Mouse (Mus musculus) skeletal muscle tissue, adult 2 months (tissue): ENCODE results near the gene Zfp128.
"Not testable (repeated sequence)": the region's sequence is repeated elsewhere in the genome, so short reads cannot be mapped to it uniquely, and the experiment has no call there.

Source experiments
- DNase-seq: peaks from one replicate; pipeline ENCODE4 v3.0.0-alpha.2; 2012; ENCODE audit warnings: low read depth, low spot score

Zfp128 gene

DNA sequence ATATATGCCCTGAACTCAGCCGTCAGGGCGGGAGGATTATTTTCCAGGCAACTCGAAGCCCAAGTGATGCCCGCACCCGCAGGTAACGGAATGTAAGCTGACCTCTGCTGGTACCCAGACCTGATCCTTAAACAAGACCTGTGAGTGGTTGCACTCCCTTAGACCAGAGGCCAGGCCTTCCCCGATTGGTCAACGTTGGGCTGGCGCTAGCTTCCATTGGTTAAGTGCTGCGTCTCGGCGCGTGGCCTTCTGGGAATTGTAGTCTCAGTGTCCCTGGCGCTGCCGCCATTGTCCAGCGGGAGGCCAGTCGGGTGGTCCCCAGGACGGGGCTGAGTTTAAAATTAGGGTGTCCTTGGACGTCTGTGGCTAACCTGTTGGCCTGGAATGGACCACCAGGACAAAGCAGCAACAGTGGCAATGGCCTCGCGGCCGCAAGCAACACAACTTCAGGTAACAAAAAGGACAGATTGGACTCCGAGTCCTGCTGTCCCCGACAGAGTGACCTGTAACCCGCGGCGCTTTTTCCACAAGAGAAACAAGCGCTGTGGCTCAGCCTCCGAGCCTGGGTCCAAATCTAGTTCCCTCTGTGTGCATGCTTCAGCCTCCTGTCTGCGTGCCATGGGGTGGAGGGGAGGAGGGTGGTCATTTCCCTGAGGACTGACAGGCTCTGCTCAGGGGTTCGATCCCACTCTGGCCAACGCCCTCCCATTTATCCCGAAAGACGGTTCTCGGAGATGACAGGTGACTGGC lies at the start of gene Zfp128:
Gene Zfp128 (plus strand): TSS at position 267 of the 750 bp plus-strand sequence.
- DNase-seq: peak; percentile 90

DNA sequence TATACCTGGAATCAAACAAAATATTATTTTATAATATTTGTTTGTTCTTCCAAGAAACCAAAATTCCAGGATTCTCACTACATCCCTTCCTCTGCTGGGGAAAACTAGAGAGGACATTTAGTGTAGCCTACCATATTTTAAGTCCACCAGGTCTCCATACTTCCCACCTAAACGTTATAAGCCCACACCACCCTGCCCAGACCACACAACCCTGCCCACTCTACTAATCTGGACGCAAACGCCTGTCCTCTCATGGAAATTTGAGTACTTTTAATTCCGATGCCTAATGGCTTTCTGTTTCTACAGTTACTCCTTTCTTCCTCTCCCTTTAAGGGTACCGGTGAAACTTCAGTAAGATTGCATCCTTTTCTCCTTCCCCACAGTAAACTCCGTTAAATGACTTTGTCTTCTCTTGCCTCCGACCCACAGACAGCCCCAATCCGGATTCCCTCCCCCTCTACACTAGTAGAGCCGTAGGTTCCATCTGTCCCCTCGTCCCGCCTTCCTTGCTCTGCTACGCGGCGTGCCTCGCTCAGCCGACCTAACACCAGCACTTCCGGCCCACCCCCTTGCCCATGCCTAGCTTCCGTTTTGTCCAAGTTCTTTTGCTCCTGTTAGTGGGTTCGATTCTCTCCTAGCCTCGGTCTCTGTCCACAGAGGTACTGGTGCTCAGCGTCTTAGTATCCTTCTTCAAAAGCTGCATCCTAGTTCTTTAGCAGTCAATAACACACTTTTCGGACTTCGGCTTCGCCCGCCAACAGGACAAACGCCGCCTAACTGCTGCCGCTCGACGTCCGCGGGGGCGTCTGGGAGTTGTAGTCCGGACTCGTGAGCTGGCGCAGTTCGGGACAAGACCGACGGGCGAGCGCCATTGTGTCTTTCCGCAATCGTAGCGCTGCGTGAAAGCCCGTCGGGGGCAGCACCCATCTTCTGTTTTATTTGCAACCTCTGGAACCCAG lies 46.5 kb upstream of the Zfp128 start, which contains the start of gene Zfp110:
Gene Zfp110 (plus strand): TSS at position 600 of the 959 bp plus-strand sequence.
- peak; percentile 76 for DNase-seq

DNA sequence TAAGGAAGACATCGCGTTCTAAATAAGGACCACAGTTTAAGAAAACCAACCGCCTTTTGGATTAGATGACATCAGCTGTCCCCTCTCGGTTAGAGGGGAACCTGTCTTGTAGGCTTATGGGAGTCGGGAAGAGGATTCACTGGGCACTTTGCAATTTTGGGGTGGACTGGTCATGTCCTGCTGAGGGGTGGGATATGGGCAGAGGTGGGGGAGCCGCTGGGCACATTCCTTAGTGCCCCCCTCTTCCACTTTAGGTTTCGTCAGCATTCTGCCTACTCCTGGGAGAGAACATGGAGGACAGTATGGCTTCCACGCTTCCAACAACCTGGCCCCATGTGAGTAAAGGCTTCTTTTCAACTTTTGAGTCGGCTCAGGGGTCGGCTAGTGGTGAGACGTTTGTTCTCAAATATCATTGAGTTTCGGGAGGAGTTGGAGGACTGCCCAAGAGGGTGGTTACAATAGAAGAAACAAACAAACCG lies 45.7 kb upstream of the Zfp128 start:
- peak; percentile 11 for DNase-seq

DNA sequence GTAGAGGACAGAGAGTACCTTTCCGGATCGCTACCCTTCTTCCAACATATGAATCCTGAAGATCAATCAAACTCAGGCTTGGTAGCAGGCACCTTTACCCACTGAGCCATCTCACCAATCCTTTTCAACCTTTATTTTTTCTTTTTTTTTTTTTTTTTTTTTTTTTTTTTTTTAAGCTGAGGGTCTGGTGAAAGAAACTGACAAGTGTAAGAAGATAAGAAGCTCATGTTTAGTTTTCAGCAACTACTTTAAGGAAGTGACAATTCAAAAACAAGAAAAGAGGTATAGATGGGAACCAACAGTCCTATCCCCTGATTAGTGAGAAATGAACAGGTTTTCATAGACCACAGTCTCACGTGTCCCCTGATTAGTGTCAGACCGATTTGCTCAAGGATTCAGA lies 45.2 kb upstream of the Zfp128 start:
- DNase-seq: no peak

DNA sequence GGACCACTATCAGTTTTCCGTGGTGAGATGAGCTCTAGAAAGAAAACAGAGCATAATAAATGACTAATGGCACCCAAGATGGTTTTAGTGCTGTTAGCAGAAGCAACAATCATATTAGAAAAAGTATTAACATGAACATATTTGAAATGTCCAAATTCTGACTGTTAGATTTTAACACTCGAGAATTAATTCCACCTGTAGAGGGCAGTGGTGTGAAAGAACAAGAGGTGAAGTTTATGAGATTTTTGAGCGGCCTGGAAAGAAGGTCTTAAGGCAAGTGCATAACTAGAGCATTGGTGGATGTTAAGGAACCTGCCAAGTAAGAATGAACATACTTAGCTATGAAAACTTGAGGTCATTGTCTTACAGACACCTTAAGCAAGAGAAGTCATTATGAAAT lies 6.7 kb upstream of the Zfp128 start:
- no peak for DNase-seq

DNA sequence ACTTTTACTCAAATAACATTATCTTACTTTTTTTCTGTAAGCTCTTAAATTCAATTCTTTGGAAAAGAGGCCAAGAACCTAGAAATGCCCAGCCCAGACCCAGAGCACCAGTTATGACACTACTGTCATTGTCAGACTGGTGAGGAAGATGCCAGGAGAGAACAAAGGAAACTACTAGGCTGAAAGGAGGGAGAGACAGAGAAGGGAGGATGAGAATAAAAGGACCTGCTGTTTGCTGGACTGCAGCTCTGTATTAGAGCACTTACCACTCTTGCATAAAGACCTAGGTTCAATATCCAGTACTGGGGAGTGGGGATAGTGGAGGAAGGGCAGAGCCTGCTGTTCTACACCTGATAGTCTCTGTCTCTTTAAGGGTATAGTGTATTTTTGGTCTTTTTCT lies 941 bp upstream of the Zfp128 start:
- no peak for DNase-seq

DNA sequence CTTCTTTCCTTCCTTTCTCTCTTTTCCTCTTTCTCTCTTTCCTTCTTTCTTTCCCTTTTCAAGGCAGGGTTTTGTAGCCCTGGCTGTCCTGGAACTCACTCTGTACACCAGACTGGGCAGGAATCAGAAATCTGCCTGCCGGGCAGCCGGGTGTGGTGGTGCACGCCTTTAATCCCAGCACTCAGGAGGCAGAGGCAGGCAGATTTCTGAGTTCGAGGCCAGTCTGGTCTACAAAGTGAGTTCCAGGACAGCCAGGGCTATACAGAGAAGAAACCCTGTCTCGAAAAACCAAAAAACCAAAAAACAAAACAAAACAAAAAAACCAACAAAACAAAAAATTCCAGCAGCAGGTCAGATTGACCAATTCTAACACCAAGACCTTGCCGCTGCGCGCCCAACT lies 480 bp upstream of the Zfp128 start:
- not testable (repeated sequence) for DNase-seq

DNA sequence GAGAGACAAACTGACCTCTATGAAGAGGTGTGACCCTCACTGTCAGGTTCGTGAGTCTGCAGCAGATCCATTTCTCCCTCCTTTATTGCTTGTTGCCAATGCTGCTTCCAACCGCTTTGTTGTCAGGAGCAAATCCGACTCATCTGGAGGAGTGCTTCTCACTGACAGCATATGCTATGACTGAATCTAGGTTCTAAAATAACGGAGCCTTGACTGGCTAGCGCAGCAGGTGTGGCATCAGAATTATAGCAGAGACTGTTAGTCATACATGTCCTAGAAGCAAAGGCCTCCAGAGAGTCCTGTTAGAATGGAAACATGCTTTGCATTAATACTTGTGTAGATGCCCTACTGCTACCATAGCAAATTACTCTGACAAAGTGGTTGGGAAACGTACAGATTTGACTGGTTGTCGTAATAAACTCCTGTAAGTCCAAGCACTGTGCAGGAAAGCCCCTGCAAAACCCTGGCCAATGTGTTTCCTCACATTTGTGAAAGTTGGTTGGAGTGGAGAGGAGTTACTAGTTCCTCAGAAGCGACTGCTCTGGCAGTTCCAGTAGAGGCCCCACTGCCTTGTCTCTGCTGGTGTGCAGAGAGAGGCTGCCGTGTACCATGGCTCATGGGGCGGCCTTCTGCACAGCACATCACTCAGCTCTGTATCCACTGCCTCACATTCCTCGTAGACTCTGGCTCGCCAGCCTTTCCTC lies 5.7 kb downstream of the Zfp128 start:
- no peak for DNase-seq

DNA sequence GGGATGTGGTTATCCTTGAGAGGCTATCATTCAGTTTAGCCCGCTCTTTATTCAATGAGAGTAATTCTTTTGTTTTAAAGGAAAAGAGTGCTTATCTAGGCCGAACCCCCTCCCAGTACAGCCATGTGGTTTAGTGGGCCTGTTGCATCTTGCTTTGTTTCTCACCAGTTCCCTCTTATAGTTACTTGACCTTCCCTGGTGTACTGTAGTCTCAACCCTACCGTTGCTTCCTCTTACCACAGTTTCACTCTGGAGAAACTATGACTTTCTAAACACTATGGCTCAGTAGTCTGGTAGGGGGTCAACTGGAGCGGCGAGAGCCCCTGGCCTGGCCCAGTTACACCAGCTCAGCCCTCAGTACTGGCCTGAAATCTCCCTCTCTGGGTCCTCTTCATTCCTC lies 6.6 kb downstream of the Zfp128 start:
- no peak for DNase-seq

DNA sequence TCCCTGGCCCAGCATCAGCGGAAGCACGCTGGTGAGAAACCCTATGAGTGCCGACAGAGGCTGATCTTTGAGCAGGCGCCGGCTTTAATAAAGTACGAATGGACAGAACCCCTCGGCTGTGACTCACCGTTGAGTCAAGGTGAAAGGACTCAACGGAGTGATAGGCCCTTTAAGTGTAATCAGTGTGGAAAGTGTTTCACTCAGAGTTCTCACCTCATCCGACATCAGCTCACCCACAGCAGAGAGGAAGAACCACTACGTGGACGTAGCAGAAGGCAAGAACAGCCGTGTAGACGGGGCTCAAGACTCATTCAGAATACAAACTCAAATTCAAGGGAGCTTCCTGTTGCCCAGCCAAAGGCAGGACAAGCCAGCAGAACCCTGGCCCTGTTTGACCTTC lies 10.0 kb downstream of the Zfp128 start:
- DNase-seq: no peak

DNA sequence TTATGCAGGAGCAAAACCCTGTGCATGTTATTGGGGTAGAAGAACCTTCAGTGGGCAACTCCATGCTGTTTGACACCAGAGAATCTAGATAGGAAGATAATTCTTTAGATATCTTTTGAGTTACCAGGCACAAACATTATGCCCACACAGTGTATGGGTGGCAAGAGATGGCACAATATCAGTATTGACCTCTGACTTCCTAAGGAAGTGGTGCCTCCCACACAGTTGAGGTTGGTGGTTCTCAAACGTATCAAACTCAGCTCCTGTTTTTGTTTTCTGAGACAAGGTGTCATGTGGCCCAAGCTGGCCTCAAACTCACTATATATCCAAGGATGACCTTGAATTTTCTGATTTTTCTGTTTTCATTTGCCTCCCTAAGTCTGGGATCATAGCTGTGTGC lies 10.4 kb downstream of the Zfp128 start:
- no peak for DNase-seq

DNA sequence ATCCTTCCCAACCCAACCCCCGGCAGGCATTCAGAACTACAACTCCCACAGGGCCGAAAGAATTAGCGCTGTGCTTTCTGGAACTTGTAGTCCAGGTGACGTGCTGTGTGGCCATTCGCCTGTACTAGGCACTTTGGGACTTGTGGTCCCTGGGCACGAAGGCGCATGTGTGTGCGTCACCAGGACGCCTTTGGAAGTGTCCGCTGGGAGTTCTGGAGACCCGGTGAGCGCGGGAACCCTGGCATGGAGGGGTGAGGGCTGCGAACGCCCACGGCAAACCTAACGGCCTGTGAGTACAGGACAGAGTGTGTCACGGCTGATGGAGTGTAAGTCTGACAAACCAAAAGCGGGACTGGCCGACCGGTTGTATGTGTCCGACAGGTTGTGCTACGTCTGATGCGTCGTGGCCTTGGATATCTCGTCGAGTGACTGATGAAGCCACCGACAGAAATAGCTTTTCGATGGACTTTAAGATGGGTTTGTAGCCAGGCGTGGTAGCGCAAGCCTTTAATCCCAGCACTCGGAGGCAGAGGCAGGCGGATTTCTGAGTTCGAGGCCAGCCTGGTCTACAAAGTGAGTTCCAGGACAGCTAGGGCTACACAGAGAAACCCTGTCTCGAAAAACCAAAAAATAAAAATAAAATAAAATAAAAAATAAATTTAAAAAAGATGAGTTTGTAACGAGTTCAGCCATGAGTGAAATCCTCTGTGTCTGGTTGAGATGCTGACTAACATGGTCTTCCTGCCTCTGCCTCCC lies 16.9 kb downstream of the Zfp128 start, which contains the start of gene Zscan22:
Gene Zscan22 (plus strand): TSS at position 161 of the 756 bp plus-strand sequence.
- DNase-seq: peak; percentile 92

DNA sequence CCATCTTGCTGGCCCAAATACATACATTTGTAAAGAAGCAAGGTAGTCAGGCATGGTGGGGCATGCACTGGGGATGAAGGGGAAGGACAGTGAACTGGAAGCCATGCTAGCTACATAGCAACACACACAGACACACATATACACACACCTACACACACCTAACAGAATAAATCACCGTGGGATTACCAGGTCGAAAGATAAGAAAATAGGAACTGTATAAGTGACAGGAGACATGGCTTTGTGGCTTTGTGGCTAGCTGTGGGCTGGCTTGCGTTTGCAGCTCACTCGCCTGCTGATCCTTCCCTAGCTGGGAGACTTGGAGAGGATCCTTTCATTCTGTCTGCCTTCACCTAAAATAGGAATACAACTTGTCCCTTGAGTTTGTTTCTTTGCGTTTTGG lies 20.5 kb downstream of the Zfp128 start:
- DNase-seq: no peak

DNA sequence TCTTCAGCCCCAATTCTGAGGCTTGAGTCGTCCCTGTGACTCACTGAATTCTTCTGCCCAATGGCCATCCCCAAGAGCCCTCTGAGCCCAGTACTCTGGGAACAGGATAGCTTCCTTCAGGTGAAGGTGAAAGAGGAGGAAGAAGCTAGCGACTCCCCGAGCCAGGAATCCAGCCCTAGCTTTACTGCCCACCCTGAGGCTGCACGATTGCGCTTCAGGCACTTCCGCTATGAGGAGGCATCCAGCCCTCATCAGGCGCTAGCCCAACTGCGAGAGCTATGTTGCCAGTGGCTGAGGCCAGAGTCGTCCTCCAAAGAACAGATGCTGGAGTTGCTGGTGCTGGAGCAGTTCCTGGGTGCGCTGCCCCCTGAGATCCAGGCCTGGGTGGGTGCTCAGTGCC lies 22.6 kb downstream of the Zfp128 start:
- no peak for DNase-seq

DNA sequence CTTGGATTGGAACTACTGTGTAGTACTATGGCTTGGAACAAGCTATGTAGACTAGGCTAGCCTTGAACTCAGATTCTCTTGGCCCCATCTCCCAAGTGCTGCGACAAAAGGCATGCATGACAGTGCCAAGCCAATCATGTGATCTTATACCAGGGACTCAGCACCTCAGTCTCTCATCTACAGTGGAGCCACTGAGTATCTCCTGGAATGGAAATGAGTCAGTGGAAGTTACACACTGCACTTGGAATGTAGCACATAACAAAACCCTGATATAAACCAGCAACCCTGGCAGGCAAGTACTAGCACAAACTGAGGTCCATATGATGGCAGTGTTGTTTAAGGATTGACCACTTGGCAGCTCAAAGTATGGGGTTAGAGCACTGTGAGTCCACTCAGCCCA lies 24.2 kb downstream of the Zfp128 start:
- DNase-seq: no peak

DNA sequence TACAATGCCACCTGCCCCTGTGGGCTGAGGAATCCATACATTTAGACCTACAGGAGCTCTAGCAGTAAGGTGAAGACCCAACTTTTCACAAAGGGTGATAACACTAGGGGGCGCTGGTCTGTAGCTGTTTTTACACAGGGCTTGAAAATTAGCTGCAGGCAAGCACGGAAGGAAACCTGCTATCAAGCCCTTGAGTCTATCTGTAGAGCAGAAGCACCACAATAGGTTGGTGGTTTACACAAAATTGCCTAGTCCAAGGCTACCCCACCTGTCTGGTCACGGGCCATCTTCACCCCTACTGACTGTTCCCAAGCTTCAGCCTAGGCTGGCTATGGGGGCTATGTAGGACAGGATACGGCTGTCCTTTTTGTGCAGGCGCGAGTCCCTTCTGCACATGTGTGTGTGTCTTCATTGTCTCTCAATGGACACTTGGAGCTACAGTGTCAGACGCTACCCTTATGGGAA lies 28.6 kb downstream of the Zfp128 start:
- DNase-seq: peak; percentile 54

DNA sequence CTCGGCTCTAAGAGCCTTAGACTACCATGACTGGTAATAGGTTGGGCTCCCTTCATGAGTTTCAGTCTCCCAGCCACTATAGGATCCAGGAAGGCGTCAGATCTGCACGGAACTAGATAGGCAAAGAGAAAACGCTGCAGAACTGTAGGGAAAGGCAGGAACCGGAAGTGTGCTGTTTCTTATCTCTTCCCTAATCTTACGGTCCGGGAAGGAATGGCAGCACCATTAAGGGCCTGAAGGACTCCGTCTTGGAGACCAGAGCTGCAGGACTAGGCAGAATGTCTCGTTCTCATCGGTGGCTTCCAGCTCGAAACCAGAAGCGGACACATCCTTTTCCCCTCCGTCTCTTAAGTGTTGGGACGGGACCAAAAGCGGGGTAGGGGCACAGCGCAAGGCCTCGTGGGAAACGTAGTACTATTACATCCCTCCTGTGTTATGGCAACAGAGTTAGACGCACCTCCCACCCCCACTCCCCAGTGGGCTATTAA lies 29.2 kb downstream of the Zfp128 start:
- DNase-seq: peak; percentile 52

DNA sequence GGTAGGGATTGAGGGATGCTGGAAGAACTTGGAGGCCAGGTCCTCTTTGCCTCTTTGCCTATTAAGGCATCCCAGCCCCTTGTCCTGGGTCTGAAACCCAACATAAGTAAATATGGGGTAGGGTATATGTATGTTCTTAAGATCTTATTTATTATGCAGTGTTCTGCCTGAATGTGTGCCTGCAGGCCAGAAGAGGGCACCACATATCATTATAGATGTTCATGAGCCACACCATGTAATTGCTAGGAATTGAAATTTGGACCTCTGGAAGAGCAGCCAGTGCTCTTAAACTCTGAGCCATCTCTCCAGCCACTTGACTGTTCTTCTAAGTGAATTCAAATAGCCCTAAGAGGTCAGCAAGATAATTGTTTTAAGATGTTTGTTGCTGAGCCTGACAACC lies 32.6 kb downstream of the Zfp128 start:
- DNase-seq: no peak

DNA sequence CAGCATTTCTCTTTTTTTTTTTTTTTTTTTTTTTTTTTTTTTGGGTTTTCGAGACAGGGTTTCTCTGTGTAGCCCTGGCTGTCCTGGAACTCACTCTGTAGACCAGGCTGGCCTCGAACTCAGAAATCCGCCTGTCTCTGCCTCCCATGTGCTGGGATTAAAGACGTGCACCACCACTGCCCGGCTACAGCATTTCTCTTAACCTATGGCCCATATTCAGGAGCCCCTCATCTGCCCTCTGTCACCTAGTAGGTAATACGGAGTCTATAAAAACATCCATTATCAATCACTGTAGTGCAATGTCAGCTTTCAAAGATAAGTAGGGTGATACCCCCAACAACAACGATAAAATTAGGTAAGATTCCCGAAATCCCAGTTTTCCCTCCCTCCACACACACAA lies 39.5 kb downstream of the Zfp128 start:
- not testable (repeated sequence) for DNase-seq

DNA sequence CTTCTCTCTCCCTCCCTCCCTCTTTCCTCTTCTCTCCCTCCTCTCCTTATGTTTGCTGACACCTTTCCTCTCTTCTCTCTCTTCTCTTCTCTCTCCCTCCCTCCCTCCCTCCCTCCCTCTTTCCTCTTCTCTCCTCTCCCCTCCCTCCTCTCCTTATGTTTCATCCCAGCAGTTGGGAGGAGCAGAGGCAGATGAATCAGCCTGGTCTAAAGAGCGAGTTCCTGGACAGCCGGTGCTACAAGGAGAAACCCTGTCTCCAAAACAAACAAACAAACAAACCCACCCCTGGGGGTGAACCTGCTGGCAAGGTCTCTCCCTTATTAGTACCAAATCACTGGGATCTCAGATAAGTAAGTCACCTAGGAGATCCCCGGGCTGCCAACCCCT lies 40.3 kb downstream of the Zfp128 start:
- DNase-seq: no peak
